Mouse (Mus musculus) right cerebral cortex, postnatal 25 days (tissue): Measurements from ENCODE around the gene Panx2.

Experiments used
- DNase-seq: peaks from one replicate; pipeline ENCODE4 v3.0.0; 2022

The Panx2 gene

DNA sequence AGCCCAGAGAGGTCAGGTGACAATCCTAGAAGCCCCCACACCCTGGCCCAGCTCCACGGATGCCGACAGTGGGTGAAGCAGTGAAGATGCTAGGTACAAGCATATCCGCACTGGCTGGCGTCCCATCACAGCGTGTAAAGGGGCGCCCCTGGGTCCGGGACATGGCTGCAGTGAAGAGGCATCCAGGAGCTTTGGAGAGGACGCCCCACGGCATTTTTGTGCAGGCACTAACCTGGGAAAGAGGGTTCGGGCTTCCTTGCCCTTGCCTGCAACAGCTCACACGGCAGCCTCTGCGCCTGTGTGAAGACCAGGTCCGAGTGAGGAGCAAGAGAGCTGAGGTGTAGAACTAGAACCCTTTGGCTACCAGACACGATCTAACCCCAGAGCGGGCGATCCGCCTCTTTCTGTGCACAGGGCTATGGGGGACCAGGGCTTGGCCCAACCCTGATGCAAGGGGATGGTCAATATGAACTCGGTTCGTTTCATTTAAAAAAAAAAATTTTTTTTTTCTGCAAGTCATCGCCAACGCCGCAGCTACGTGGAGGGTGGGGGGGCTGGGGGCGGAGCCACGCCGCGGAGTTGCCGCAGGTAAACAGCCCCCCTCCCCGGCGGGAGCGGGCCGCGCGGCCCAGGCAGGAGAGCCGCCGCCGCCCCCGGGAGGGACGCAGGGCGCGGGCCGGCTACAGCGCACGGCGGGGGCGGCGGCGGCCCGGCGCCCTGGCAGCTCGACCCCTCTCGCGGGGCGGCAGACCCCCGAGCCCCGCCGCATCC is at the start of gene Panx2:
Gene Panx2, plus strand, starts transcription at position 574 of the 771 bp plus-strand sequence.
- peak; percentile 57 for DNase-seq

DNA sequence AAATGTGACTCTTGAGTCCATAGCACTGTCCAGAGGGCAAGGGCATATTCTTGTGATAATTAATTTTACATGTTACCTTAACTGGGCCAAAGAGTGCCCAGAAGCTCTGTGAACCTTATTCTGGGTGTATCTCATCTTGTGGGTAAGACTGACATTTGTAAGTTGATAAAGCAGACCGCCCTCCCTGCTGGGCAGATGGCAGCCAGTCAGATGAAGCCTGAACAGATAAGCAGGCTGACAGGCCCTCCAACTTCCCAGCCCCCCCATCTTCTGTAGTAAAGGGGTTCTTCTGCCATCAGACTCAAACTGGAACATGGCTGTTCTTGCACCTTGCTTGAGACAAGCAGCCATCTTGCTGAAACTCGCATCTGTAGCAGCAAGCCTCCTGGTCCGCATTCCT is 42.8 kb upstream of the Panx2 start:
- no peak for DNase-seq

DNA sequence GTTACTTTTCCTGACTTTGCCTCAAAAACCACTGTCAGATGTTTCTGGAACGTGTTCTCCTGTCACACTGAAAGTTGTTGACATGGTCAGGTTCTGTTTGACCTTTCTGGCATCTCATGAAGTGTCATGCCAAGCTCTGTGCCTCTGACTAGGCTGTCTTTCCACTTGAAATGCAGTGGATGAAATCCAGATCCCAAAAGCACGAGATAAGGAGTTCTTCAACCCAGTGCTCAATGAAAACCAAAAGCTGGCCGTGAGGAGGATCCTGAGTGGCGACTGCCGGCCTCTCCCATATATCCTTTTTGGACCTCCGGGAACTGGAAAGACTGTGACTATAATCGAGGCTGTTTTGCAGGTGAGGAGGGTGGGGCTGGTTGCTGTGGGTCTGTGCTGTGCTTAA is 39.4 kb upstream of the Panx2 start:
- DNase-seq, result no peak

DNA sequence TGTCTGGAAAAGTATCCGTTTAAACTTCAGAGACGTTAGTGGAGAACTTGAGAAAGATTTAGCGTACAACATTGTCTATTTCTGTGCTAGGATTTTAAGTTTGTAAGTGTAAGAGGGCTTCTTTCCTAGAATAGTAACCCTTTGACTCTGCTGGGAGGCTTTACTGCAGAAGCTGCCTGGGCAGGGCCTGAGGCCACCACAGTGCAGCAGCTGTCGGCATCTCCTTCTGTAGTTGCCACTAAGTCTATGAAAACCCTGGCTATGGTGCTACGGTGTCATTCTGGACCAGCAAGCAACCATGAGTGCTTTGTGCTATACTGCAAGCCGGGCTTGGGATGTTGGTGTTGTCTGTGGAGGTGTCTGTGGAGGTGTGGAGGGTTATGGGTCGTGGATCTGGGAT is 39.0 kb upstream of the Panx2 start:
- DNase-seq, result no peak

DNA sequence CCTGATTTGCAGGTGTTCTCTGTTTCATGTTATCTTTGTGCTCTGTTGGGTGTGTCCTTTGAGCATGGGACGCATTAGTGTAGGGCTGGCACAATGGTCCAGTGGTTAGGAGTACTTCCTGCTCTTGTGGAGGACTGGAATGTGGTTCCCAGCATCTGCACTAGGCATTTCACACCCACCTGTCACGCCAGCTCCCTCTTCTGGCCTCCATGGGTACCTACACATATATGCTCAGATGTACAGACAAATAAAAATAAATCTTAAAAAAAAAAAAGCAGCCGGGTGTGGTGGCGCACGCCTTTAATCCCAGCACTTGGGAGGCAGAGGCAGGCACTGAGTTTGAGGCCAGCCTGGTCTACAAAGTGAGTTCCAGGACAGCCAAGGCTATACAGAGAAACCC is 15.2 kb upstream of the Panx2 start:
- DNase-seq, result no peak

DNA sequence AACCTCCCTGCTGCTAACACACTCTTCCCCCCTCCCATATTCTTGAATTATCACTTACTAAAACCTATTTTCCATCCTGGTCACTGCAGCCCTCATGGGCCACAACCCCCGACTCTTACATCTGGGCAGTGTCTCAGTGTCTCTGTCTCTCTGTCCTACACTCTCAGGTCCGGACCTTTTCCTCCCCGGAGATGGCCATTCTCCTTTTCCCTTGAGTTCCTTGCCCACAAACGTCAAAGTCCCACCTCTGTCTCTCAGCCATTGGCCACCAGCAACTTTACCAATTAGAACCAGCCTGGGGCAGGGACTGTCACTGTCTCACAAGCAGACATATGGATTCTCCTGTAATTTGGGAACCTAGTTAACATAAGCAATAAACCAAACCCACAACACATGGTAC is 13.2 kb upstream of the Panx2 start:
- DNase-seq, result no peak

DNA sequence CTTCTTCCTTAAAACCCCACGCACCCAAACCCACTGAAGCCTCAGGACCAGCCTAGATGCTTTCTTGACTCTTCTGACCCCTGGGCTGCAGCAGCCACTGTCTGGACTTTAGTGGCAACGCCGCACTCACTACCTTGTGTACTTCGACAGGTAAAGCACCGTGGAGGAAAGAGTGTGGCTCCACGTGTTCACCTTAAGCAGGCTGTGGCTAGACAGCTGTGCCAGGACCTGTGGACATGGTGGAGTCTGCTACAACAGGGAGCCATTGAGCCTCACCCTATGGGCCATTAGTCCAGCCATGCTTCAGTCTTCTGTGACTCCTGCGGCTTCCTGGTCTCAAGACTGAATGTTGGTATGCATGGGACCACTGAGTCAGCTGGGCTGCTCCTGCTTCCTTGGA is 4.9 kb upstream of the Panx2 start:
- no peak for DNase-seq

DNA sequence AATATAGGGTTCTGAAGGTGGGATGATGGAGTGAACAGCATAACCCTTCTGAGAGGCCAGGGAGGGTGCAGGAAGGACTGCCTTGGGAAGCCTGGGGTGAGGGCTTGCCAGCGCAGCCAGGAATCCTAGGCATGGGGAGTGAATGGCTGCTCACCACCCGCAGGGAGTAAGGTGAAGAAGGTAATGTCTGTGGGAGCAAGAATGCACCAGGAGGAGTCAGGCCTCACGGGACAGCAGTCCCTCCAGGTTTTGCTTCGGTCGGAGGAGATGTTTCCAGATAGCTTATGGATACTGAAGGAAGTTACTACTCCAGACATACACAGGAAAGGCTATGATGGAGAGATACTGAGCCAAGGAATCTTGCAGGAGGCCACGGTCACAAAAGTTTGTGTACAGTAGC is 798 bp upstream of the Panx2 start:
- DNase-seq, result no peak

DNA sequence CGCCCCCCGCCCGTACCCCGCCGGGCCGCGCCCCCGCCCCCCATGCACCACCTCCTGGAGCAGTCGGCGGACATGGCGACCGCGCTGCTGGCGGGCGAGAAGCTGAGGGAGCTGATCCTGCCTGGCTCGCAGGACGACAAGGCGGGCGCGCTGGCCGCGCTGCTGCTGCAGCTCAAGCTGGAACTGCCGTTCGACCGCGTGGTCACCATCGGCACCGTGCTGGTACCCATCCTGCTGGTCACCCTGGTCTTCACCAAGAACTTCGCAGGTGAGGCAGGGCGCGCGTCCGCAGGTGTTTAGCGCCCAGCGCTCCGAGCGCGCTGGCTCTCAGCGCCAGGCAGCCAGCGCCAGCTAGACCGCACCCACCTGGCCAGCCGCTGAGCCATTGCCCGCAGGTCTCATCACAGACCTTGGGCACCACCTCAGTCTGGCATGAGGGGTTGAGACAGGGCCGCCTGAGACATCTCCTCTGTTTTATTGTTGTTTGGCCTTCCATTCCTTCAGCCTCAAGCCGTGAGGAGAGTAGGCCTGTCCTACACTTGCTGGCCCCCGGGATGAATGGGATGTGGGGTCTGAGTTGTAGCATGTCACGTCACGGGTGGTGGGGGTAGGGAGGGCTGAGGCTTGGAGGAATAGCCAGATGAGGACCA is 623 bp downstream of the Panx2 start:
- peak; percentile 49 for DNase-seq

DNA sequence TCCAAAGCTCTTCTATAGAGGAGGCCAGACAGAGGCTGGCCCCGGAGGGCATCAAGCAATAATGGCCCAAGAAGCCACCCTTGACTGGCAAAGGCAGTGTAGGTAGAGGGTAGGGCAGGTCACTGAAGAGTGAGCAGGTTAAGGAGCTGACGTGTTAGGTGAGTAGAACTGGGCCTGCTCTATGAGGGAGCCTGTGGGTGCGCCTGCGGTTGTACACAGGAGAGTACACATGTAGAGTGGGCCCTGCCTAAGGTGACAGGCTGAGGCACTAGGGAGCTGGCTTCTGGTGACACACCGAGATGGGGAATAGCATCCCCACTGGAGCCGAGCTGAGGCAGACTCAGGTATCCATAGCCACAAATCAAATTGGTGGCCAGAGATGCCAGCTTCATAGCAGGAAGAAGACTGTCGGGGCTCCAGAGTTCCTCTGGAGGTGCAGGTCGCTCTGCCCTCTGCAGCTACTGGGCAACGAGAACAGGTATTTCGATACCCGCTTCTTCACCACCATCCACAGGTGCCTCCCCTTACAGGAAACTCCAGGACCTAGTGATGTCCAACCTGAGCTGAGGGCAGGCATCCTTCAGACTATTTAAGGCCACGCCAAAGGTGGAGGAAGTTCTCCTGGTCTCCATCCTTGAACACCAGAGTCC is 1.4 kb downstream of the Panx2 start:
- DNase-seq, result no peak

DNA sequence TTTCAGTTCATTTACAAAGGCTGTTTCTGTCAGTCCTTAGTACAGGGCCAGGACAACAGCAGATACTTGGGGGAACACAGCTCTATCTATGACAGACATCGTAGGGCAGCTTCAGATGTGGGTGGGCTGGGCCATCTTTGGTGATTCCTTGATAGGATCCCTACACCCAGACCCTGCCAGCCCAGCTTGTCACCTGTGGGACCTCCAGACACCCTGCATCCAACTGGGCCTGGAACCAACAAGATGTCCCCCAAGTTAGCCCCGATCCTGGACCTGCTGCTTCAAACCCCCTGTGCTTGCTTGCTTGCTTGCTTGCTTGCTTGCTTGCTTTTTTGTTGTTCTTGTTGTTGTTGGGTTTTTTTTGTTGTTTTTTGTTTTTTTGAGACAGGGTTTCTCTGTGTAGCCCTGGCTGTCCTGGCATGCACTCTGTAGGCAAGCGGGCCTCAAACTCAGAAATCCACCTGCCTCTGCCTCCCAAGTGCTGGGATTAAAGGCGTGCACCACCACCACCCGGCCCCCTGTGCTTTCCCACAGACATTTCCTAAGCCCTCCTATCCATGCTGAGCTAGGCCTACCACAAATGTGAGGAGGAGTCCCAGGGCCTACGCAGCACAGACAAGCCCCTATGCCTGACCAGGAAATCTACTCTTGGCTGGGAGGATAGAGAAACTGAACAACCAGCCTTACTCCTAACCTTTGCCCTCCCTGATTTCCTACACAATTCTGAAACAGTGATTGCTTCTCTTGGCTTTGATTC is 2.4 kb downstream of the Panx2 start:
- no peak for DNase-seq

DNA sequence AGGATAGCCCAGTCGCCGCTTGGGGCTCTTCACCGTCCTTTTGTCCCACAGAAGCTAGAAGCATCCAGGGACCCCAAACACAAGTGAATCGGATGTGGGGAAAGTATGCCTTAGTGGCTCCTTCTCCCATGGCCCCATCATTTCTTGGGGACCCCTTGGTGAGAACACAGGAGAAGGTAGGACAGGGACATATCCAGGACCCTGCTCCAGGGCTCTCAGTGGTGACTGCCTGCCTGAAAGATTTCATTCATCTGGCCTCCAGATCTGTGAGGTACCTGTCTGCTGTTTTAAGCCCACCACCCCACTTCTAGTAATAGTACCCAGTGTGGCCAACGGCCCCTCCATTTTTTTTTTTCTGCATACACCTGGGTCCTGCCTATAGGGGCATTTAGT is 3.0 kb downstream of the Panx2 start:
- DNase-seq, result no peak

DNA sequence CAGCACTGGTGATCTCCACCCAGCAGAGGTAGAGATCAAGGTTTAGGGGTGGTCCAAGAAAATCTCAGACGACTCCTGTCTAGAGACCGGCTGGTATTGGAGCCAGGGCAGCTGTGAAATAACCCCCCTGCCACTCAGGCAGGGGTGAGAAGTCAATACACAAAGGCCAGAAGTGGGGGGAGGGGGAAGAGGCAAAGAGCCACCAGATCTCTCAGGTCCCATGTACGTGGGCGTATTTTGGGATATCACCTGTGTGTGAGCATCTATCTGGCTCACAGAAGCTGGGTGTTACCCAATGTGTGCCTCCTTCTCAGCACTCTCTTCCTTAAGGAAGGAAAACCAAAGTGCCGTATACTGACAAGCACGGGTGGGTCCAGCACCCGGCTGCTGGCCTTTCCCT is 3.5 kb downstream of the Panx2 start:
- DNase-seq, result no peak

DNA sequence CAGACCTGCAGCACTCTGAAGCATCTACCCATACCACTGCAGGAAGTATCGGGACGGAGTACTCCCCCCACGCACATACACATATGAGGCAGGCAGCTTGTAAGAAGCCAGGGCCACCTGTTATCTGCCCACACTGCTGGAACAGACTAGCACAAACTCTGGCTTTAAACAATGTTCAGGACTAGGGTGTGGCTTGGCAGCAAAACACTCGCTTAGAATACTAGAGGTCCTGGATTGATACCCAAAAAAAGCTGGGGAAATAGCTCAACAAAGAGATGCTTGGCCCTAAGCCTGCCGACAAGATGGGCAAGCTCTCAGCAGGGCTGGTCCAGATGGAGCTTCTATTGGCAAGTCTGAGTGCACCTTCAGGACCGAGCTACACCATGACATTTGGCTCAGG is 4.0 kb downstream of the Panx2 start:
- DNase-seq, result peak; percentile 78

DNA sequence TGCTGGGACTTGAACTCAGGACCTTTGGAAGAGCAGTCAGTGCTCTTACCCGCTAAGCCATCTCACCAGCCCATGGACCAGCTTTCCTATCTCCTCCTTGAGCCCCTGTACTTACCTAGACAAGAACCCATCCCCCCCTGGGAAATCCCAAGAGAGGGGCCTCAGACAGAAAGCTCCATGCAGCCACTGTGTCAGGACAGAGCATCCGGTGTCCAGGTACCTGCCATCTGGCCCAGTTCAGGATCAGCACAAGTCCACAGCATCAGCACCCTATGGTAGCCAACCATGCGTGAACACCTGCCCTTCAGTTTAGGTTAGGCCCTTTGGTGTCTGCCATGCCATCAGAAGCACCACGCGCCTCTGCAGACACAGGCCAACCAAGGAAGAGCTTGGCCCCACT is 5.4 kb downstream of the Panx2 start:
- DNase-seq, result no peak

DNA sequence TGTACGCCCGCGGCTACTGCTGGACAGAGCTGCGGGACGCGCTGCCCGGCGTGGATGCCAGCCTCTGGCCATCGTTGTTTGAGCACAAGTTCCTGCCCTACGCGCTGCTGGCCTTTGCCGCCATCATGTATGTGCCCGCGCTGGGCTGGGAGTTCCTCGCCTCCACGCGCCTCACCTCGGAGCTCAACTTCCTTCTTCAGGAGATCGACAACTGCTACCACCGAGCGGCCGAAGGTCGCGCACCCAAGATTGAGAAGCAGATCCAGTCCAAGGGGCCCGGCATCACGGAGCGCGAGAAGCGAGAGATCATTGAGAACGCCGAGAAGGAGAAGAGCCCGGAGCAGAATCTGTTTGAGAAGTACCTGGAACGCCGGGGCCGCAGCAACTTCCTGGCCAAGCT is 8.1 kb downstream of the Panx2 start:
- no peak for DNase-seq

DNA sequence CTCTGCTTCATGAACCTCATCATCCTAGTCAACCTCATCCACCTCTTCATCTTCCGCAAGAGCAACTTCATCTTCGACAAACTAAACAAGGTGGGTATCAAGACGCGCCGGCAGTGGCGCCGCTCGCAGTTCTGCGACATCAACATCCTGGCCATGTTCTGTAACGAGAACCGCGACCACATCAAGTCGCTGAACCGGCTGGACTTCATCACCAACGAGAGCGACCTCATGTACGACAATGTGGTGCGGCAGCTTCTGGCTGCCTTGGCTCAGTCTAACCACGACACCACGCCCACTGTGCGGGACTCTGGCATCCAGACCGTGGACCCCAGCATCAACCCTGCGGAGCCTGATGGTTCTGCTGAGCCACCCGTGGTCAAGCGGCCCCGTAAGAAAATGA is 8.7 kb downstream of the Panx2 start:
- DNase-seq, result no peak

DNA sequence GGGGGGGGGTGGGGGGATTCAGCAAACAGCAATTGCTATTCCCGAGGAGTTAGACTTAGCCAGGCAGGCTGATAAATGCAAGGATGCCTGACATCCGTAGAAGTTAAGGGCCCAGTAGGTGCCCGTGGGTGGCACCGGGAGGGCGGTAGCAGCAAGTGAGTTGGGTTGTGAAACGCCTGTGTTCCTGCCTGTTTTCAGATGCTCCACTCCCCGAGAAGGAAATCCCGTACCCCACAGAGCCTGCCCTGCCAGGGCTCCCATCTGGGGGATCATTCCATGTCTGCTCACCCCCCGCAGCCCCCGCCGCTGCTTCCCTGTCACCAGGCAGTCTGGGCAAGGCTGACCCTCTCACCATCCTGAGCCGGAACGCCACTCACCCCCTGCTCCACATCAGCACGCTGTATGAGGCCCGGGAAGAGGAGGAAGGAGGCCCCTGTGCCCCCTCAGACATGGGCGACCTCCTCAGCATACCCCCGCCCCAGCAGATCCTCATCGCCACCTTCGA is 9.9 kb downstream of the Panx2 start:
- no peak for DNase-seq

DNA sequence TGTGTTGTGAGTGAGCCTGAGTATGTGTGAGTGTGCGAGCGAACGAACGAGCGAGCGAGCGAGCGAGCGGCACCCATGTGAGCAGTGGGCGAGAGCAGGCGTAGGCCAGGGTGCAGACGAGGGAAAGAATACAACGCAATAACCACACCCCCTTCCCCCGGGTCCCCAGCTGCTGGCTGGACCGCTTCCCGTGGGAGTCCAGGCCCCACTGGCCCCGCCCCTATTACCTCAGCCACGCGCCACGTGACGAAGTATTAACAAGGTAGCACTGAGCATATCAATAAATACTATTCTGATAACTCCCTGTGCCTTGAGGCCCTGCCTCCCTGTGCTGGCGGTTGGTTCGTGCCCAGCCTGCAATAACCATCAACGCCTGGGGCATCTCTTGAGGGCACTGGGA is 11.1 kb downstream of the Panx2 start:
- no peak for DNase-seq

DNA sequence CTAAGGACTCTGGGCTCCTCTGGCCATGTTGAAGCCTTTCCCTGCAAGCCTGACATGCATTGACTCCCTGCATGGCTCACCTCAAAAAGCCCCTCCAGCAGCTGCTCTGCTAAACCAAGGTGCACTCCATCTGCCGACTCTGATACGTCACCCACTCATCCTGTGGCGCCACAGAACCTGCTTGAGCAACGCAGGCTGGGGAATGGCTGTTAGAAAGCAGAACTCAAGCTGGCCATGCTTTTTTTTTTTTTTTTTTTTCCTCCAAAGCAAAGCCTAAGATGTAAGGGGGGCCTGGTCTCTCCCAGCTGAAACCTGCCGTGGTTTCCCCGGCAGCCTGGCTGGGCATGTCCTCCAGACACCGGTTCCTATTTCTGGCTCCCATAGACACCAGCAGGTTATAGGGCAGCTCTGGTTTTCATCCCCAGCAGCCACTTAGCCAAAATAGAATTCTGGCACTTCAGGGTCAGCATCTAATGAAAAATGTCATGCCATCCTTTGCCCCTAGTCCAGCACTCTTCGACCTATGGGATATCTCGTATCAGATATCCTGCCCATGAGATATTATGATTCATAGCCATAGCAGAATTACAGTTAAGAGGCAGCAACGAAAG is 14.6 kb downstream of the Panx2 start:
- DNase-seq, result peak; percentile 40

DNA sequence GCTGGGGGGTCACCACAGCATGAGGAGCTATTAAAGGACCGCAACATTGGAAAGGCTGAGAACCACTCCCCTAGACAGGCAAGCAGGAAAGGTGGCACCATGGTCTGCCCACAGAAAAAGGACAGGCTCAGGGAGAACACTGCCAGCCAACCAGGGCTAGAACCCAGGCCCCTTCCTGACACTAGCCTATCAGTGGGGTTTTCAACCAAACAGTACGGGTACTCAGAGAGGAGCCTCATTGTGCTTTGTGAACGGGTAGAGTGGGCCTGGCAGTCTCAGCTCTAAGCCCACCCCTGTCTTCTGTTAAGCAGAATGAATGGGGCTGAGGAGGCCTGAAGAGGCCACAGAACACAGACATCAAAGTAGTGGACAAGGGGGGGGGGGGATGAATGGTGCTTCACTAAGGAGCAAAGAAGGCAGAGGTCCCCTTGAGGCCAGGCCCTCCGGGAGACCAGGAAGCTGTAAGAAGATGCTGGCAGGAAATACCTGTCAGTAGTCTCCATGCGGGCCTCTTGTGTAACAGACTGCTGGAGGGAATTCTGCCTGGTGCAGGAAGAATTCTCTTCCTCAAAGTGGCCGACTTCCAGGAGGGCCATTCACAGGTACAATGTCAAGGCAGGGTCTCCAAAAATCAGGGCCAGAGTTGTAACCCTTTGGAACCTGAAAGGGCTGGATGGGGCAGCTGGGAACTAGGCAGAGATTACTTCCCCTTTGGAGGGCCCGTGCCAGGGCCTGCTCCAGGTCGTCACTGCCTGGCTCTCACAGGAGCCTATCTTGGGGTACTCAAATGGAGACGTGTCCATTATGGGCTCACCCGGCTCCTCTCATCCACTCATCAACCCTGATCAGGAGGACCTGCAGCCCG is 15.3 kb downstream of the Panx2 start, which contains the start of gene Trabd:
Gene Trabd, plus strand, starts transcription at position 512 of the 865 bp plus-strand sequence.
- no peak for DNase-seq
